Mouse (Mus musculus) neural tube, embryonic 14.5 days (tissue): ENCODE data around the gene Nme7. TPM values are rescaled to one million over a fixed set of nuclear protein-coding genes. Genes with fewer than 3 reads are reported as not detected.

Experiments used
- ATAC-seq: fragments of 200-750 bp; cut with Nextera tagmentation; 2 replicates; pipeline ENCODE4 v1.8.0; 2017; ENCODE audit warnings: low read depth, mild to moderate bottlenecking, moderate TSS enrichment, moderate library complexity
- H3K27ac ChIP-seq: fragments of 300-500 bp; sonication (generic); 2 replicates; pipeline ENCODE4 v1.5.1; 2014; ENCODE audit warnings: low read depth, mild to moderate bottlenecking, control low read depth, low read length, moderate library complexity, mixed read lengths
- H3K27me3 ChIP-seq: fragments of 300-500 bp; sonication (generic); 2 replicates; pipeline ENCODE4 v1.6.1; 2014; ENCODE audit warnings: low read length; ENCODE audit not compliant: control insufficient read depth, insufficient read depth
- H3K36me3 ChIP-seq: fragments of 300-500 bp; sonication (generic); 2 replicates; pipeline ENCODE4 v1.6.1; 2014; ENCODE audit warnings: low read length, mixed read lengths; ENCODE audit not compliant: control insufficient read depth, insufficient read depth
- H3K4me1 ChIP-seq: fragments of 300-500 bp; sonication (generic); 2 replicates; pipeline ENCODE4 v1.6.1; 2014; ENCODE audit warnings: low read length; ENCODE audit not compliant: control insufficient read depth, insufficient read depth
- H3K4me2 ChIP-seq: fragments of 300-500 bp; sonication (generic); 2 replicates; pipeline ENCODE4 v1.6.1; 2014; ENCODE audit warnings: mild to moderate bottlenecking, low read depth, low read length, control low read depth
- H3K4me3 ChIP-seq: fragments of 300-500 bp; sonication (generic); 2 replicates; pipeline ENCODE4 v1.5.1; 2014; ENCODE audit warnings: low read depth, low read length, control low read depth, mixed read lengths
- H3K9ac ChIP-seq: fragments of 300-500 bp; sonication (generic); replicated peaks from 2 replicates; pipeline ENCODE4 v1.6.1; 2014; ENCODE audit warnings: low read depth, mild to moderate bottlenecking, control low read depth, low read length, mixed read lengths
- H3K9me3 ChIP-seq: fragments of 300-500 bp; sonication (generic); 2 replicates; pipeline ENCODE4 v1.6.1; 2016; ENCODE audit warnings: low read length; ENCODE audit not compliant: control insufficient read depth
- WGBS: fragments of 180-500 bp; shearing (Covaris S2); extraction: QIAGEN DNeasy Blood & Tissue Kit; methylation state at CpG from one replicate; pipeline ENCODE4 v1.1.7; 2014; 5-methylcytosine and 5-hydroxymethylcytosine counted together
- polyA plus RNA-seq: library from polyadenylated mRNA; unstranded; fragments of >200 nt; fragmentation: Nextera tagmentation; extraction: Ambion mirVana; gene quantifications from 2 replicates; pipeline ENCODE4 v1.2.1, GENCODE M21; 2014

The Nme7 gene
- polyA plus RNA-seq, 1 experiment from 2014 or later = 25.6 TPM

- 35% methylated on average over 2 of the region's 2 CpGs for WGBS
- Histone ChIP-seq H3K27ac (no peak overlapping the region), H3K4me1 (no peaks in the 10 kb centered on the region), H3K27me3 (no peaks in the 10 kb centered on the region), H3K9me3 (no peaks in the 10 kb centered on the region), H3K9ac (no peak overlapping the region), H3K4me3 (no peak overlapping the region), H3K4me2 (no peak overlapping the region), H3K36me3 (no peaks in the 10 kb centered on the region)
- ATAC-seq = no peak; the same call in 1 of the 2 replicates
Measured at GRCm38 (mm10) chr1:164361997-164362396, 58.1 kb downstream of the Nme7 start.

GRCm38 (mm10) chr1:164366156-164367128, 62.5 kb downstream of the Nme7 start:
- no peak overlapping the region for H3K27ac ChIP-seq
- peak; percentile 89 for ATAC-seq
- 75% methylated on average over 12 of the region's 12 CpGs for WGBS
- no peak overlapping the region for H3K4me2 ChIP-seq
- no peaks in the 10 kb centered on the region for H3K27me3 ChIP-seq
- no peaks in the 10 kb centered on the region for H3K9me3 ChIP-seq
- H3K4me1 ChIP-seq = no peaks in the 10 kb centered on the region
- H3K9ac ChIP-seq = no peak overlapping the region
- no peaks in the 10 kb centered on the region for H3K36me3 ChIP-seq
- no peak overlapping the region for H3K4me3 ChIP-seq

- Histone ChIP-seq H3K27me3 (no peaks in the 10 kb centered on the region), H3K4me3 (no peak overlapping the region), H3K9me3 (no peaks in the 10 kb centered on the region), H3K9ac (no peak overlapping the region), H3K36me3 (no peaks in the 10 kb centered on the region), H3K4me2 (no peak overlapping the region), H3K4me1 (no peaks in the 10 kb centered on the region), H3K27ac (no peak overlapping the region)
- no peak for ATAC-seq
- WGBS = 84% methylated on average over 4 of the region's 4 CpGs
Measured at GRCm38 (mm10) chr1:164368152-164368551, 64.2 kb downstream of the Nme7 start.

GRCm38 (mm10) chr1:164369781-164370180, 65.9 kb downstream of the Nme7 start:
- Histone ChIP-seq H3K4me2 (no peak overlapping the region), H3K9me3 (no peaks in the 10 kb centered on the region), H3K4me3 (no peak overlapping the region), H3K27me3 (no peaks in the 10 kb centered on the region), H3K36me3 (no peaks in the 10 kb centered on the region), H3K4me1 (no peaks in the 10 kb centered on the region), H3K27ac (no peak overlapping the region), H3K9ac (no peak overlapping the region)
- 93% methylated on average over 2 of the region's 2 CpGs for WGBS
- ATAC-seq = no peak

- Histone ChIP-seq H3K4me2 (no peak overlapping the region), H3K9ac (no peak overlapping the region), H3K27me3 (no peaks in the 10 kb centered on the region), H3K4me1 (no peaks in the 10 kb centered on the region), H3K36me3 (no peaks in the 10 kb centered on the region), H3K4me3 (no peak overlapping the region), H3K9me3 (no peaks in the 10 kb centered on the region), H3K27ac (no peak overlapping the region)
- WGBS = 83% methylated on average over 7 of the region's 7 CpGs
- no peak for ATAC-seq
Measured at GRCm38 (mm10) chr1:164373029-164373428, 69.1 kb downstream of the Nme7 start.

- WGBS = 43% methylated on average over 7 of the region's 7 CpGs
- Histone ChIP-seq H3K4me3 (no peak overlapping the region), H3K27ac (no peak overlapping the region), H3K27me3 (no peaks in the 10 kb centered on the region), H3K9me3 (no peaks in the 10 kb centered on the region), H3K4me1 (no peaks in the 10 kb centered on the region), H3K36me3 (no peaks in the 10 kb centered on the region), H3K4me2 (no peak overlapping the region), H3K9ac (no peak overlapping the region)
- ATAC-seq = peak; percentile 62; the same call in 1 of the 2 replicates
Measured at GRCm38 (mm10) chr1:164374020-164374419, 70.1 kb downstream of the Nme7 start.

GRCm38 (mm10) chr1:164375626-164376025, 71.7 kb downstream of the Nme7 start:
- Histone ChIP-seq H3K36me3 (no peaks in the 10 kb centered on the region), H3K4me2 (no peak overlapping the region), H3K27me3 (no peaks in the 10 kb centered on the region), H3K4me1 (no peaks in the 10 kb centered on the region), H3K27ac (no peak overlapping the region), H3K4me3 (no peak overlapping the region), H3K9ac (no peak overlapping the region), H3K9me3 (no peaks in the 10 kb centered on the region)
- ATAC-seq = no peak
- 96% methylated on average over 9 of the region's 9 CpGs for WGBS

GRCm38 (mm10) chr1:164376761-164377487, 73.0 kb downstream of the Nme7 start:
- Histone ChIP-seq H3K9me3 (no peaks in the 10 kb centered on the region), H3K4me1 (no peaks in the 10 kb centered on the region), H3K36me3 (no peaks in the 10 kb centered on the region), H3K27me3 (no peaks in the 10 kb centered on the region), H3K27ac (no peak overlapping the region), H3K4me3 (no peak overlapping the region), H3K9ac (no peak overlapping the region), H3K4me2 (no peak overlapping the region)
- WGBS = 76% methylated on average over 9 of the region's 9 CpGs
- ATAC-seq = no peak

- H3K4me2 ChIP-seq = no peak overlapping the region
- H3K27ac ChIP-seq = no peak overlapping the region
- 90% methylated on average over 8 of the region's 8 CpGs for WGBS
- no peak for ATAC-seq
- no peaks in the 10 kb centered on the region for H3K4me1 ChIP-seq
- no peaks in the 10 kb centered on the region for H3K27me3 ChIP-seq
- no peaks in the 10 kb centered on the region for H3K36me3 ChIP-seq
- H3K4me3 ChIP-seq = no peak overlapping the region
- no peak overlapping the region for H3K9ac ChIP-seq
- H3K9me3 ChIP-seq = no peaks in the 10 kb centered on the region
Measured at GRCm38 (mm10) chr1:164383621-164384020, 79.7 kb downstream of the Nme7 start.
